Mouse (Mus musculus) heart, adult 9 months (tissue): Measurements from ENCODE around the gene Itga3.

Experiments
- DNase-seq, 2 experiments: peaks; one replicate each; pipeline ENCODE4 v3.0.0; 2022; ENCODE audit warnings: low spot score in 2 of 2

Gene Itga3

DNA sequence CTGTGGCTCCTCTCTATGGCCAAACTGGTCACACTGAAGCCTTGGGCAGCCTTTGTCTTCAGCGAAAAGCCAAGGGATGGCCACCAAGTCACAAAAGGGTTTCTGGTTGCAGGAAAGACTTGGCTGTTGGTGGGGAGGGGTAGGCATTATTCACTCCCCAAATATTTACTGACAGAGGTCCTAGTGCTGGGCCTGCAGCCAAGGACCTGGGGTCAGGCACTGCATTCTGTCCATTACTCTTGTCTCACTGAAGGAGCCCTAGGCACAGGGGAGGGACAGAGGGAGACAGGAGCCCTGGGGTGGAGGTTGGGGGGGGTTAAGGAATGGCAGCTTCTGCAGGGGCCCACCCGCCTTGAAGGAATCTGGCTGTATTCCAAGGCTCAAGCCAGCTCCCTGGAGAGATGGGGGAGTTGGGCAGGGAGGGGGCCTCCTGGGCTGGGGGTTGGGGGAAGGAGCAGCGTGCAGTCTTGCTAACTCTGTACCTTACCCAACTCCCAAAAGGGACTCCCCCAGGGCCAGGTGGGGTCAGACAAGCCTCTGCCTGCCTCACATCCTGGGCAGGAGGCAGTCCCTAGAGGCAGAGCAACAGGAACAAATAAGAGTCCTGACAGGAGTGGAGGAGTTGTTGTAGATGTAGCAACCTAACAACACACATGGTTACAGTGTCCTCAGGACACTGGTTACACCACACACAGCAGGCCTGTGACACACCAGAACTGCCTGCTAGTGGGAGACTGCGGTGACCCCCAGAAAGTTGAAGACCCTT, 20.2 kb upstream of the Itga3 start:
- DNase-seq, result no peak

DNA sequence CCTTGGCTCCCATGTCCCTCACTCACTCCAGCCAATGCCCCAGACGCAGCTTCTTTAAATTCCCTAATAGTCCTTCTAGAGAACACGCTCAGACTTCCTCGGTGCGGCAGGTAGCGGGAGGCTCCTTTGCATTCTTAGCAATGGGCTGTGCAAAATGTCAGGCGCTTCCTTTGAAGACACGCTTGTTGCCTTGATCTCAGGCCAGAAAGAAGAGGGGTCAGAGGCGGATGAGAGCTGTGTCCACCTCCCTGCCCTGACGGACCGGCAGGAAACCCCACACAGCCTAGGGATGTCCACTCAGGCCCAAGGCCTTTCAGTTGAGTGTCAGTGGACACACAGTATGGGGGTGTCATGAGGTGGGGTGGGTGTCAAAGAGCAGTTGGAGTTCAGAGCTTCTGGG, 19.0 kb upstream of the Itga3 start:
- no peak for DNase-seq

DNA sequence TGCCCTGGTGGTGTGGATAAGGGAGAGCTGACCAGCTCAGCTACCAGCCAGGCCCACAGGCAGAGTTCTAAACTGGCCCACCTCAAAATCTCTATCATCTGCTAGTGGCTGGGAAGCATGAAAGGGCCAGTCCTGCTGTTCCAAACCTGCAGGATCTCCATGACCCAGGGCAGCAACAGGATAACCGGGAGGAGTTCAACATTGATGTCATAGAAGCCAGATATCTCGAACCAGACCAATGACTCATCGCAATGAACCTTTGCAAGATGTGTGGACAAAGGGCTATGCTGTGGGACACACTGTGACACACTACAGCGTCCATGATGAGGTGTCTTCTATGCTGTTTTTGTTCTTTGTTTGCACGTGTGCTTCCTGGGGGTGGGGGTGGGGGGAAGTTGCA, 16.5 kb upstream of the Itga3 start:
- DNase-seq, result no peak

DNA sequence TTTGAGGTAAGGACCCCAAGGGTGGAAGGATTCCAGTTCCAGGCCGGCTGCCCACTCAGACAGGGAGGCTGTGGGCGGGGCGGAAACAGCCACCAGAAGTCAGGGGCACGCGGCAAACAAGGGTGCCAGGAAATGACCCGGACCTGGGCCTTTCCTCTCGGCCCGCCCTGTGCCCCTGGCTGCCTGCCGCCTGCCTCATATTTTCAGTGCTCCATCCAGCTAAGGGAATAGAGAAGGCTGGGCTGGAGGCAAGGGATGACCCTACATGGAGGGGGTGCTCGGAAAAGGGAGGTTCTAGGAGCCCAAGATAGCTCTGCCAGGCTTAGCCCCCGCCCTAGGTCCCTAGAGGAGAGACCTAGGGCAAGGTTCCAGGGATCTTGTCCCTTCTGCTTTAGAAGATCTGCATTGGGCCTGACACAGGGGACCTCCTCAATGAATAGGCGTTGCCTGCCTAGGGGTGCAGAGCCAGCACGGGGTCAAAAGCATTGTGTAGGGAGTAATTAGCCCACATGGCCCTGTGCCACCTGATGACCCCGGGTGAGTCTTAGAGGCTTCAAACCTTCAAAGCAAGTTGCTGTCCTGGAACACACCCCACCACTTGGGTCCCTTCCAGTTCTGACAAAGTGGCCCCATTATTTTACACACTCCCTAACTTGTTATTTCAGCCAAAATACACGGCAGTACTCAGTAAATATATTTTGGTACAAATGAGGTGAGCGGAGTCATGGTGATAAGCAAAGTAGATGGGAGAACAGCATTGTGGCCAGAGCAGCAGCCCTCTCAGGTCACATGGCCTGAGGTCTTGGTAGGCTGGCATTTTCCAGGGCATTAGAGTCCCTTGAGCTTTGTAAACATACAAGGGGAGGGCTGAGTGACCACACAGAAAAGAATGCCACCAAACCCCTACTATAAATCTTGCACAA, 12.5 kb upstream of the Itga3 start:
- DNase-seq, result peak; percentile 77 to 80

DNA sequence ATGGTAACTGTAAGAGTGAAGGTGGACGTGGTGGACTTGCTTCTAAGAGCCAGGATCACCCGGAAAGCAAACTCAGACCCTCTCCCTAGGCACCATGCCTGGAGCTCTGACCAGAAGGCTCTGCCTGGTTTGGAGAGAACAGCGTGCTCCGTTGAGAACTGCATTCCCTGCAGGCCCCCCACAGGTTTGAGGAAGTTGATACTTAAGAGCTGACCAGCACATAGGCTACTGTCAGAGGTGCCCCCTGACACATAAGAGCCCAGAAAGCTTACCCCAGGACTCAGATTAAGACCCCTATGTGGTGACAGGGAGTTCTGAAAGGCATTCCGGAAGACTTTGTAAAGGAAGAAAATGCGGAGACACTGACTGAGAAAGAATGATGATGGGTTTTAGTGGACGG, 11.7 kb upstream of the Itga3 start:
- no peak for DNase-seq

DNA sequence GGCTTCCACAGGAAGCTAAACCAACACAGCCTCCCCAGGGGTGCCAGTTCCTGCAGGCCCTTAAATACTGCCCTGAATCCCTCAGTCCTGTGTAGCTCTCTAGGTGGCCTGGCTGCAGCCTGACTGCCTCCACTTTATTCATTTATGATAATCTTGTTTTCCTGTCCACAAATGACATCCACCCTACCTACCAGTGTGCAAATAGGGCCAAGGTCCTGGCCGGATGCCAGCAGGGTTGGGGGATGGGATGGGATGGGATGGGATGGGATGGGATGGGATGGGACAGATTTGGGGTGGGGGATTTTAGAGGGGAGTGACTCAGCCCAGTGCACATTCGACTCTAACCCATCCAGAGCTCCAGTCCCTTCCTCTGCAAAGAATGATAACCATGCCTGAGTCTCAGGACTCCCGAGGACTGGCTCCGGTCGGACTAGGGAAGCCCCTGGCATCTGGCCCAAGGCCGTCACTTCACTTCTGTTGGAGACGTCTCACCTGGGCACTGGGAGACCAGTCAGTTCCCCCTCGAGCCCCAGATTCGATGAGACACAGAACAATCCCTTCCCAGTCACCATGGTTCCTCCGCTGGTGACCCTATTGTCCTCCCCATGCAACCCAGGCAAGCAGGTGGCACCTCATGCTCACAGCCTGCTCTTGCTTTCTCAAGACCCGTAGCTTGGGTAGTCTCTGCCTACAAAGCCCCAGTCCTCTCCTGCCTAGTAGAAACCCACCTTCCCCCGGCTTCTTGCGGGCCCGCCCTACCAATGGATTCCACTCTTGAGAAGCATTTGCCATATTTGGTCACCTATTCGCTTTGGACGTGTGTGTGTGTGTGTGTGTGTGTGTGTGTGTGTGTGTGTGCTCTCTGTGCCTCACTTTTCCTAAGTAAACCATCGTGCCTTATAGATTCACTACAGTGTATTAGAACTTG, 11.0 kb upstream of the Itga3 start:
- no peak for DNase-seq

DNA sequence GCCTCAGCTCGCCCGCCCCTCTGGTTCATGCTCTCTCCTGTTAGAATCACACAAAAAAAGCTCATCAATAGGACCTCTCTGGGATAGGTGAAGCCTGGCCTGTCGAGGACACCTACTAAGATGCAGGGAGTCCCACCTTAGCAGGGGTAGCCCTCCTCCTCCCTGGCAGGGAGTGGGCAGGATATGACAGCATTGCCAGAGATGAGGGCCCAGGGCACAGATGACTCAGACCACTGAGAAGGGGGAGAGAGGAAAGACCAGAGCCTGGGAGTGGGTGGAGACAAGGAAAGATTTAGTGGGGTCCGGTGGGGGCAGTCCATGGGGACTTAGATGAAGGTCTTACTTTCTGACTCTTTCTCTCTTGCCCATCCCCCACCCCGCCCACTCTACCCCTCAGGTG, 9.6 kb upstream of the Itga3 start:
- DNase-seq, result no peak

DNA sequence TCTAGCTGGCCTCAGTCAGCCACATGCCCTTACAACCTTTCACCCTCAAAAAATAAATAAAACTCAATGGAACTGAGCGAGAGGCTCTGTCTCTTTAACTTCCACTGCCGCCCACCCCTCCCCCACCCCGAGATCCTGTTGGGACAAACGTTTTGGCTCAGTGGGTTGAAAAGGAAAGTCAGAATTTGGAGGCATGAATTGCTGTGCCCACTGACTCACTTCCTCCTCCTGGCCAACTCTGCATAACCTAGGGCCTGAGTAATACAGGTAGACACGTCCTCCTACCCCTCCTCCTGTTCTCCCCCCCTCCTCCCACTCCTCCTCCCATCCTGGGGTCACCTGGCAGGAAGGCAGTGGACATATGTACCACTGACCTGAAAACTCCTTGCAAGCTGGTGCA, 9.1 kb upstream of the Itga3 start:
- DNase-seq, result no peak

DNA sequence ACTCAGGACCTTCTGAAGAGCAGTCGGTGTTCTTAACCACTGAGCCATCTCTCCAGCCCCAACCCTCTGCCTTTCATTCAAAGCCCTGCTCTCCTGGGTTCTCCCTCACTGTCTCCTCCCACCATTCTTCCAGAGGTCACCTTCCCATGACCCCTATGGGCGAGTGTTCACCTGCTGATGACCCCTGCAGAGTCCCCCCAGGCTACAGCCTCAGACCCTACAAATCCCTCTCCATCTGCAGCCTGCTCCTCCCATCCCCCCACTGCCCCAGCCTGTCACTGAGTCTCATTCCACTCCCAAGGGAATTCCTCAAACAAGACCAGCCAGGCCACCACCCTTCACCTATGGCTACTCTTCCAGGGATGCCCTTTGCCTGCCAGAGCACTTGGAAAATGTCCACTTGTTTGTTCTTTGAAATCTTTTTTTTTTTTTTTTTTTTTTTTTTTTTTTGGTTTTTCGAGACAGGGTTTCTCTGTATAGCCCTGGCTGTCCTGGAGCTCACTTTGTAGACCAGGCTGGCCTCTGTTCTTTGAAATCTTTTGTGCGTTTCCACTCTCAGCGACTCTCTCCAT, 8.3 kb upstream of the Itga3 start:
- DNase-seq, result no peak

DNA sequence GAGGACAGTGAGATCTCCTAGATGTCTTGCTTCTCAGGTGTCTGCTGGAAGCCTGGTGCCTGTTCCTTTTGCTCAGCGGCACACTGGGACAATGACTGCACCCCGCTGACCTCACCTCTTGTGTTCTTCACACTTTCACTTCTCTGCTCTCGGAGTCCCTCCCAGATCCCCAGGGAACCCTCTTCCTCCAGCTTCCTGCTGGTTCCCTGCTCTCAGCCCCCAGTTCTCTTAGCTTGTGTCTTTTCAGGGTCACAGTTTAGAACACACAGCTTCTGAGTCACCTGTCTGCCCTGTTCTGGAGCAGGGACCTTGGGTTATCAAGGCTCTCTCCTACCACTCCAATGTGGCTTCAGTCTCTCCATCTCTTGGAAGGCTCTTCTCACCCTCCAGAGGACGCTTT, 7.6 kb upstream of the Itga3 start:
- no peak for DNase-seq

DNA sequence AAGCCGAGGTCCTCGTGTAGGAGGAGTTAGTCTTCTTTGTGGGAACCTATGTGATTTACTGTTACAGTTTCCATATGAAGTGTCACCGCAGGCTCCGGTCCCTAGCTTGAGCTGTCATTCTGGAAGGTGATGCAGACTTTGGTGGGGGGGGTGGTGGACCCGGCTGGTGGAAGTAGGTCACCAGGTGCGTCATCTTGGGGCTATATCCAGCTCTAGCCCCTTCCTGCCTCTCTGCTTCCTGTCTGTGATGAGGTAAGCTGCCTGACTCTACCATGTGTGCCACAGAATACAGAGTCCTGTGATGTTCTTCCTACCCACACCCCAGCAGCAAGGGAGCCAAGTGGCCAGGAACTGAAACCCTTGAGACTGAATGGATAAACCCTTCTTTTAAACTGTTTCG, 6.3 kb upstream of the Itga3 start:
- DNase-seq, result no peak

DNA sequence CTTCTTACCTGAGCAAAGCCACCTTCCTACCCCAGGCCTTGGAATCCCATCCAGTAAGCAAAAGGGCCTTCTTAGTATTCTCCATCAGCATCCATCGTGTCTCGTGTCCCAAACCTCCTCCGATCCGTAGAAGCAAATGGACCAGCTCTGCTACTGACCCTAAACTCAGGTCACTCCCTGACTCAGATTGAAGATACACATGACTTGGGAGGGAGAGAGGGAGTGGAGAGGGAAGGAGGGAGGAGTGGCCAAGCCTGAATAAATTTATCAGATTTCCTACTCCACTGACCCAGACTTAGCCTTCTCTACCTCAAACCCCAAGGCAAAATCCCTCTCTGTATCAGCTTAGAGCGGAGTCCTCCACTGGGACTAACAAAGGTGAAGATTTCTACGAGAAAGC, 4.2 kb upstream of the Itga3 start:
- DNase-seq, result no peak

DNA sequence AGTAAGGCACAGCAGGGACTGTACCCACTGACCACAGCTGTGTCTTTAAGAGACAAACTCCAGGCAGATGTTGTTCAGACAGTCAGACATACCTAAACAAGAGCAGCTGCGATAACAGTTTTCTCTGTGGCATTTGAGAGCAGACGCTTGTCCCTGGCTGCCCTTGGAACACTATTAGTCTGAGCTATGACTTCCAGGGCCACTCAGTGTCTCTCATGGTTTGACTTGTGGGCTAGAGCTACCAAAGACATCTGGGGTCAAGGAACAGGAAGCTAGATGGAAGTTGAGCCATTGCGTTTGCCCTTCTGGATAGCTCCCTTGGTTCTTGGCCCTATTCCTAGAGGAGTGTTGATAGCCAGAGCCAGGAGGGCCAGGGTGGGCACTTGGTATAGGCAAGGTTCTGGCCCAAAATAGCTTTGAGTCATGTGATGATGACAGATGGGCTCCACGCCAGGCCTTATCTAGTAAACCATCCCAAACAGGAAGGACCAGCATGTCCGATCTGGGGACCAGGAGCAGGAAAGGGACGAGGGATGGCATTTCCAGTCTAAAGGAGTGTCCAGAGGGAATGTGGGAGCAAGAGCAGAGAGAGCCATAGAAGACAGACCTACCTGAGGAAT, 2.8 kb upstream of the Itga3 start:
- no peak for DNase-seq

DNA sequence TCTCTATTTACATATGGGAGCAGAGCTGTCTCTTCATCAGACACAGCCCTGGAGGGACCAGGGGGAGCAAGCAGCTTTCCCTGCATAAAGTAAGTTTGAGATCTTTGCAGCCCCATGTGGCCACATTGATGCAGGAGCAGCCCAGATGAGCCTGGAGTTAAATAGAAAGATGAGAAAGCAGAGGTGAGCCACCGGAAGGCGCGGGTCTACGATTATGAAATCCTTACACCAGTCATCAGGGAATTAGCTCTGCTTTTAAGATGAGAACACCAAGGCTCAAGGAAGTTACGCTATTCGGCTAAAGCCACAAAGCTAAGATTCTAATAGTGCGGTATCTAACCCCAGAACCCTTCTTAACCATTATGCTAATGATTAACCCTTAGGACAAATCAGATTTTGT, 1.4 kb upstream of the Itga3 start:
- DNase-seq, result no peak

DNA sequence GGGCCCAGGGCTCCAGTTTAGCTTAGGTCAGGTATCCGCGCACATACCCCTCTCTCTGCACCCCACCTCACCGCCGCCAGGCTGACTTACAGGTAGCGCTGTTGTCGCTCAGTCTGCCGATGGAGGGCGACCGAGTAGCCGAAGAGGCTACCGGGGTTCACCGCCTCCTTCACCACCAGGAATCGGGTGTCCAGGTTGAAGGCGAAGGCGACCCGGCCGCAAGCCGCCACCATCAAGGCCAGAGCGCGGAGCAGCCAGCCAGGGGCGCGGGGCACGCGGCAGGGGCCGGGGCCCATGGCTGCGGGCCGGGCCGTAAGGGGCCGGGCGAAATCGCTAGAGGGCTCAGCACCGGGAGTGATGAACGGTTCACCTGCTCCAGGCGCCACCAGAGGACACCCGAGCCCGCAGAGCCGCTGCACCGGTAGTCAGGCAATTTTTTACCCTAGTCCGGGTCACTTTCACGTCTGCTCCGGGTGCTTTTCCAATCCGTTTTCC, 513 bp downstream of the Itga3 start:
- peak; percentile 55 to 60 for DNase-seq

DNA sequence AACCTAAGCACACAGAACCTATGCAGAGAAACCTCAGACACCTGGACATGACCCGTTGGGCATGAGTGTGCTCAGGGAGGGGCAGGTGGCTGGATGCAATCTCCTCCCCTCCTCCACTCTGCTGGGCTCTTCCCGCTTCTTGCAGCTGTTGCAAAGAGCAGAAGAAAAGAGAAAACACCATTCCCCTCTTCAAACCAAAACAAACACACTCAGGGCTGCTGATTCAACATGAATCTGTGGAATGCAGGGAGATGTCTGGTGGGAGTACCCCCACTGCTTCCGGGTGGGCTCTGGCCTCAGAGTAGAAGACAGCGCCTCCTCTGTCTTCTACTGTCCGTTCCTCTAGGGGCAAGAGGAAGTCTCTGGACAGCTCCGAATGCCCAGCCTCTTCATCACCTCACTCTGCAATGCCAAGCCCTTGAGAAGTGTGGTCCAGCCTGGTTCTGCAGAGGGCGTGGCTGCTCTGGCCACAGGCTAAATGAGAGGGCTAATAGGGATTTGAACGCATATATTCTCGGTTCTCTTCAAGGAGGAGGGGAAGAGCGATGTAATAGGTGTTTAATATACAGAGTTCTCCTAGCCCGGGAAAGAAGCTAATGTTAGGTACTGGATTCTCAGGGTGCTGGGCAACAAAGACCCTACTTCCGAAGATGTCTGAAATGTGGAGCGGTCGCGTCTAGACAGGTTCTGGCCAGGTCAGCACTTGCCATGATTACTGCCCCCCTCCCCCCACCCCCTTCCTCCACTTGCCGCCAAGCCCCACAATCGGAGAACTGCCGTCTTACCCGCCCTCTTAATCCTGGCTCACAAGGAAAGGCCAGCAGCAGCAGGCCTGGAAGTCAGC, 1.2 kb downstream of the Itga3 start:
- DNase-seq, result no peak

DNA sequence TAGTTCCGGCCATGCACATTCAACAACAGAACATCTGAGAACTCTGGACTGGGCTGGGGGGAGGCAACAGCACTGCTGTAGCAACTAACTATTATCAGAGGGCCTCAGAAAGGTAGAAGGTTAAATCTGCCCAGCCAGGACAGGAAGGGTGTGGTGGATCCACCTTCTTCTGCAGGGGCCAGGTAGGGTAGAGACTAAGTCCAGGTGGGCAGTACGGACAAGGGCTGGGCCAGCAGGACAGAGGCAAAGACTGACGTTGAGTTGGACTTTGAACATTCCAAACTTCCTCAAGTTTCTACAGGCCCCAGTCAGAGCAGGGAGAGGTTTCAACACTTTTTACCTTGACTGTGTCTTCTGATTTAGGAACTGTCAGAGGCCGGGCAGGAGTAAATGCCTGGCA, 1.9 kb downstream of the Itga3 start:
- DNase-seq, result no peak

DNA sequence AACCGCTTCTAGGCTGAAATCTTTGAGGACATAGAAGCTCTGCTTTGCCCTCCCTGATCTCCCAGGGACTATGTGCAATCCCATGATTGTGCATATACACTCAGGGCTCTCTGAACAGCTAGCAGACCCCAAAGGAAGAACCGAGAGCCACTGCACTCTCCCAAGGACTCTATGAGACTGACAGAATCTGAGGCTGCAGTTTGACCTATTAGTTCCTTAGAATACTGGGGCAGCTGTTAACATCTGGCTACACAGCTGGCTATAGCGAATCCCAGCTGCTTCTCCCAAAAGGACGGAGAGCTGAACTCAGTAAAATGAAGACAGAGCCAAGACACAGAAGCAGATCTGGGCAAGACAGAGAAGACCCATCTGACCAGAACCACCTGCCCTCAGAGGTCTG, 2.8 kb downstream of the Itga3 start:
- DNase-seq, result no peak

DNA sequence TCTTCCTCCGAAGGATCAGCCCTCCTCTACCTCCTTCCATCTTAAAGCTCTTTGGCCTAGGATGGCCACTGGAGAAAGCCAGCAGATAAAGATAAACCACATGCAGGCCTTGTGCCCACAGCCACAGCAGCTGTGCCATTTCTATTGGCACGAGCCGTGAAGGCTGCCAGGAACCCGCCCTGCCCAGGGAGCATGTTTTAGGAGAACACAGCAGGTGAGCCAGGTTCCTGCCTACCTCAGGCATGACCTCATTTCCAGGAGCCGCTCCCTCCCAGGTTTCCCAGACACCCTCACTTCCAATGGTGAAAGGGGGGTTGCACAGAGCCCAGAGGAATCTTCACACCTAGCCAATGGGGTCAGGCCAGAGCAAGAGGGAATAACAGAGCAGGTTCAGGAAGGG, 3.8 kb downstream of the Itga3 start:
- DNase-seq, result no peak

DNA sequence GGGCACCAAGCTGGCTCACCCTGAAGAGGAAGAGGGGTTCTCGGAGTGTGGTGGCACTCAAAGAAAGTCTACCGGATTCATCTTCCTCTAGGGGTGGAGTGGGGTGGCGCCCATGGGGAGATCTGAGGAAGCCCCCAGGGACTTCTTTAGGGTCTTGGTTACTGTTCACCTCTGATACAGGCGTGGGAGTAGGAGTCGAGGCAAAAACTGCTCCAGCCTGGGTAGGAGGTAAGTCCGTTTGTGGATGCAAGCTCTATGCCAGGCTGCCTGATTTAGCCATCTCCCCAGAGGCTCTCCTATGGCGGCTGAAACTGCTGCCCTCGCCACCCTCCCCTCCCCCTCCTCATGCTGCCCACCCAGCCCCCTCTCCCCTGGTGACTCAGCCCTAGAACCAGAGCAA, 4.5 kb downstream of the Itga3 start:
- DNase-seq, result no peak
